Mouse (Mus musculus): ENCODE results near the gene Psip1. TPM values are rescaled to one million over a fixed set of nuclear protein-coding genes. Genes with fewer than 3 reads are reported as not detected.
"Not testable (repeated sequence)": the region's sequence is repeated elsewhere in the genome, so short reads cannot be mapped to it uniquely, and the experiment has no call there.

The Psip1 gene
- polyA plus RNA-seq, 1 experiment from 2014 or later: 469 TPM

DNA sequence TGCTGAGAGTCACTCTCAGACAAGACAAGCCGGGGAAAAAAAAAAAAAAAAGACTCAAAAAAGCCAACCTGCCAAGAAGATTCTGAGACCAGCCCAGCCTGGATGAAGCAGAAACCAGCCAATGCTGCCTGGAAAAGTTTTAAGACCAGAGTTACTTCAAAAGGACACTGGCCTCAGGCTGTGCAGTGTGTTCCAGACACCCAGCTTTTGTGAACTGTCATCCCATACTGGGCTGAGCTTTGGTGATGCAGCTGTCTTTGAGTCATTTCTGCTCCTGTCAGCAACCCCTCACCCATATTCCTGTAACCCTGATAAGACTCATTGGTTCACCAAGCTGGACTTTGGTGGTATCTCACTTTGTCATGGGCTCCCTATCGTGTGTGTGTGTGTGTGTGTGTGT lies 26.4 kb upstream of the Psip1 start:
- Histone ChIP-seq H3K4me3 (ENCODE audit: low read depth, low read length) (no peak overlapping the region), H3K27ac (ENCODE audit: low read depth, low read length) (no peak overlapping the region), H3K27me3 (ENCODE audit: control insufficient read depth, insufficient read depth, low read length) (no peaks in the 10 kb centered on the region), H3K4me2 (no peak overlapping the region), H3K4me1 (ENCODE audit: control insufficient read depth, insufficient read depth, low read length) (no peaks in the 10 kb centered on the region), H3K36me3 (ENCODE audit: control insufficient read depth, insufficient read depth, low read length) (no peaks in the 10 kb centered on the region), H3K9ac (ENCODE audit: low read length) (no peak overlapping the region), H3K9me3 (ENCODE audit: control insufficient read depth, low read length) (no peaks in the 10 kb centered on the region)
- ATAC-seq (ENCODE audit: low FRiP score) (no peak), DNase-seq (ENCODE audit: low spot score, missing footprints) (no peak)
- 73% methylated on average over 2 of the region's 2 CpGs for WGBS

DNA sequence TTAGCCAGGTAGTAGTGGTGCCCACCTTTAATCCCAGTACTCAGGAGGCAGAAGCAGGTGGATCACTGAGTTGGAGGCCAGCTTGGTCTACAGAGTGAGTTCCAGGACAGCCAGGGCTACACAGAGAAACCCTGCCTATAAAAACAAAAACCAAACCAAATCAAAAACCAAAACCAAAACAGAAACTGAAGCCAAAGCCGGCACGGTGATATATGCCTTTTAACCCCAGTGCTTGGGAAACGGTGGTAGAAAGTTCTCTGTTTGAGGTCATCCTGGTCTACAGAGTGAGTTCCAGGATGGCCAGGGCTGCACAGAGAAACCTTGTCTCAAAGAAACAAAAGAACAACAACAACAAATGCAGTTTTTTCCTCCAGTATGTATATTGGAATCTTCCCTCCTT lies 26.0 kb upstream of the Psip1 start:
- H3K27ac ChIP-seq (ENCODE audit: low read depth, low read length): no peak overlapping the region
- no peak overlapping the region for H3K9ac ChIP-seq (ENCODE audit: low read length)
- H3K36me3 ChIP-seq (ENCODE audit: control insufficient read depth, insufficient read depth, low read length): no peaks in the 10 kb centered on the region
- H3K4me1 ChIP-seq (ENCODE audit: control insufficient read depth, insufficient read depth, low read length): no peaks in the 10 kb centered on the region
- WGBS: 87% methylated on average over 3 of the region's 3 CpGs
- no peak for ATAC-seq (ENCODE audit: low FRiP score)
- no peak overlapping the region for H3K4me3 ChIP-seq (ENCODE audit: low read depth, low read length)
- no peak for DNase-seq (ENCODE audit: low spot score, missing footprints)
- no peak overlapping the region for H3K4me2 ChIP-seq
- no peaks in the 10 kb centered on the region for H3K27me3 ChIP-seq (ENCODE audit: control insufficient read depth, insufficient read depth, low read length)
- no peaks in the 10 kb centered on the region for H3K9me3 ChIP-seq (ENCODE audit: control insufficient read depth, low read length)

DNA sequence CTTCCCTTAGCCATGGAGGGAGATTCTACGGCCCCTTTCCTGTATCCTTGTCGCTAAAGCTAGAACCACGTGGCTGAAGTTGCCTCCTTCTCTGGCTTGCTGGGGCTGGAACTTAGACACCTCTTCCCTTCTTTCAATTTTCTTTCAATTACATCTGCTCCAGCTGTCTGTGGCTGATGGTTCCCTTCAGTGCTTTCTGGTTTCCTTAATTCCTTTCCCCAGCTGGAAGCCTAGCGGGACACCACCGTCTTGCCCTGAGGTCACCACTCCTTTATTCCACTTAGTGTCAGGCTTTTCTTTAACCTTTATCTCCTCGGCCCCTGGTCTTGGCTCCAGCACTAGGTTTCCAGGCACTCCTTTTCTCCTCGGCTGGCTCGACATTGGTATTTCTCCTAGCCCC lies 24.8 kb upstream of the Psip1 start:
- Histone ChIP-seq H3K4me2 (no peak overlapping the region), H3K4me3 (ENCODE audit: low read depth, low read length) (no peak overlapping the region), H3K9me3 (ENCODE audit: control insufficient read depth, low read length) (no peaks in the 10 kb centered on the region), H3K4me1 (ENCODE audit: control insufficient read depth, insufficient read depth, low read length) (no peaks in the 10 kb centered on the region), H3K9ac (ENCODE audit: low read length) (no peak overlapping the region), H3K27me3 (ENCODE audit: control insufficient read depth, insufficient read depth, low read length) (no peaks in the 10 kb centered on the region), H3K27ac (ENCODE audit: low read depth, low read length) (no peak overlapping the region), H3K36me3 (ENCODE audit: control insufficient read depth, insufficient read depth, low read length) (no peaks in the 10 kb centered on the region)
- ATAC-seq (ENCODE audit: low FRiP score) (no peak), DNase-seq (ENCODE audit: low spot score, missing footprints) (no peak)
- 25% methylated on average over 8 of the region's 8 CpGs for WGBS

DNA sequence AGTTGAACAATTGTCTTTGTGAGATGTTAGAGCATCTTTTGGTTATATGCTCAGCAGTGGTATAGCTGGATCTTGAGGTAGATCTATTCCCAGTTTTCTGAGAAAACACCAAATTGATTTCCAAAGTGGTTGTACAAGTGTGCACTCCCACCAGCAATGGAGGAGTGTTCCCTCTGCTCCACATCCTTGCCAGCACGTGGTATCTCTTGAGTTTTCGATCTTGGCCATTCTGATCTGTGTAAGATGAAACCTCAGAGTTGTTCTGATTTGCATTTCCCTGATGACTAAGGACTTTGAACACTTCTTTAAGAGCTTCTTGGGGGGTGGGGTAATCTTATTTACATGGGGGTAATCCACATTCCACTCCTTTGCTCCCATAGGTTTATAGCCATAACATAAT lies 23.3 kb upstream of the Psip1 start:
- H3K9me3 ChIP-seq (ENCODE audit: control insufficient read depth, low read length): no peaks in the 10 kb centered on the region
- H3K27me3 ChIP-seq (ENCODE audit: control insufficient read depth, insufficient read depth, low read length): no peaks in the 10 kb centered on the region
- no peak overlapping the region for H3K27ac ChIP-seq (ENCODE audit: low read depth, low read length)
- ATAC-seq (ENCODE audit: low FRiP score) (no peak), DNase-seq (ENCODE audit: low spot score, missing footprints) (no peak)
- H3K4me2 ChIP-seq: no peak overlapping the region
- no peaks in the 10 kb centered on the region for H3K36me3 ChIP-seq (ENCODE audit: control insufficient read depth, insufficient read depth, low read length)
- WGBS: 50% methylated on average over 2 of the region's 2 CpGs
- no peak overlapping the region for H3K9ac ChIP-seq (ENCODE audit: low read length)
- no peak overlapping the region for H3K4me3 ChIP-seq (ENCODE audit: low read depth, low read length)
- H3K4me1 ChIP-seq (ENCODE audit: control insufficient read depth, insufficient read depth, low read length): no peaks in the 10 kb centered on the region

DNA sequence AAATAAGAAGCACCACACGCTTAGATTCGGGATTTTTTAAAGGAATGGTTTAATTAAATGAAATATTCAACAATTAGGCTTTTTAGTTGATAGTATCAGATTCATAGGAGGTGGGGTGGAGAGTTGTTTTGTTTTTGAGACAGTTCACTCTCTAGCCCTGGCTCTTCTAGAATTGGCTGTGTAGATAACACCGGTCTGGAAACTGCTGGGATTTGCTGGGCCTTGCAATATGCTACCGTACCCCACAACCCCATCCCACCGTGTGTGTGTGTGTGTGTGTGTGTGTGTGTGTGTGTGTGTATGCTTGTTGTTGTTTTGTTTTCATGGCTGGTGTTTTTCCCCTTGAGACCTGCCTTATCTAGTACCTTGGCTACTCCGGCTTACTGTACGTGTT lies 14.8 kb upstream of the Psip1 start:
- Histone ChIP-seq H3K9ac (ENCODE audit: low read length) (no peak overlapping the region), H3K27me3 (ENCODE audit: control insufficient read depth, insufficient read depth, low read length) (no peaks in the 10 kb centered on the region), H3K27ac (ENCODE audit: low read depth, low read length) (no peak overlapping the region; the same call in 1 of the 2 replicates), H3K4me2 (peak overlapping the region; percentile 47), H3K4me1 (ENCODE audit: control insufficient read depth, insufficient read depth, low read length) (peaks cover 5% of the 10 kb centered on the region; the same call in 1 of the 2 replicates), H3K4me3 (ENCODE audit: low read depth, low read length) (no peak overlapping the region), H3K9me3 (ENCODE audit: control insufficient read depth, low read length) (no peaks in the 10 kb centered on the region), H3K36me3 (ENCODE audit: control insufficient read depth, insufficient read depth, low read length) (no peaks in the 10 kb centered on the region)
- 33% methylated on average over 7 of the region's 7 CpGs for WGBS
- ATAC-seq (ENCODE audit: low FRiP score) (peak; percentile 72), DNase-seq (ENCODE audit: low spot score, missing footprints) (no peak)

DNA sequence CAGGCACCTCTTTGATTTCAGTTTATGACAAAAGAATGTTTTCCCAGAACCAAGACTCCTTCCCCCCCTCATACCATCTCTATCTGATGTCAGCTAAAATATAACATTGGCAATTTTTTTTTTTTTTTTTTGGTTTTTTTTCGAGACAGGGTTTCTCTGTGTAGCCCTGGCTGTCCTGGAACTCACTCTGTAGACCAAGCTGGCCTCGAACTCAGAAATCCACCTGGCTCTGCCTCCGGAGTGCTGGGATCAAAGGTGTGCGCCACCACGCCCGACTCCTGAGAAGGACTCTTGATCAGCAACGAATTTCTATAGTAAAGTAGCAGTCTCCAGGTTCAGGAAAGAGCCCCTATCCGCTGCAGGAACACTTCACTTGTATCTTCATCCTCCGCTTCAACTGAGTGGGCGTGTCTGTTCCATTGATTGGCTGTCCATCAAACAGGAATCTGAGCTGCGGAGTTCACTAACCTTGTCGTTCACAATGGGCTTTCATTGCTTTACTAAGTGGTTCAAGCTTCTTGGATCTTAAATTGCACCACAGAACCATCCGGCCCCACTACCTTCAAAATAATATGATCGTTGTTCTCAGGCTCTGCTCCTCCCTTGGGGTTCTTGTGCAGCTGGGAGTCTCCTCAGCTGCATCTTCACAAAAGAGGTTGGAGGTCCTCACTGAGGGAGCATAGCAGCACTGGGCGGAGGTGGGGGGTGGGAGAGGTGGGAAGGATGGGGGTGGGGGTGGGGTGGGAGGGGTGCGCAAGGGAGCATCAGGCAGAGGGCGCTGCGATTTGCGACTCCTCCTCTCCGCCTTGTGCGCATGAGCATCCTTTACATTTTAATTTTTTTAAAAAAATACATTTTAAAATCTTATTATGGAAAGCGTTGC lies 14.1 kb upstream of the Psip1 start:
- Histone ChIP-seq H3K27ac (ENCODE audit: low read depth, low read length) (peak overlapping the region; percentile 63; the same call in 1 of the 2 replicates), H3K9me3 (ENCODE audit: control insufficient read depth, low read length) (no peaks in the 10 kb centered on the region), H3K27me3 (ENCODE audit: control insufficient read depth, insufficient read depth, low read length) (no peaks in the 10 kb centered on the region), H3K36me3 (ENCODE audit: control insufficient read depth, insufficient read depth, low read length) (no peaks in the 10 kb centered on the region), H3K9ac (ENCODE audit: low read length) (peak overlapping the region; percentile 54), H3K4me3 (ENCODE audit: low read depth, low read length) (peak overlapping the region; percentile 25), H3K4me1 (ENCODE audit: control insufficient read depth, insufficient read depth, low read length) (peaks cover 5% of the 10 kb centered on the region; the same call in 1 of the 2 replicates), H3K4me2 (peak overlapping the region; percentile 47)
- ATAC-seq (ENCODE audit: low FRiP score) (peak; percentile 93), DNase-seq (ENCODE audit: low spot score, missing footprints) (peak; percentile 96)
- 6% methylated on average over 22 of the region's 22 CpGs for WGBS

DNA sequence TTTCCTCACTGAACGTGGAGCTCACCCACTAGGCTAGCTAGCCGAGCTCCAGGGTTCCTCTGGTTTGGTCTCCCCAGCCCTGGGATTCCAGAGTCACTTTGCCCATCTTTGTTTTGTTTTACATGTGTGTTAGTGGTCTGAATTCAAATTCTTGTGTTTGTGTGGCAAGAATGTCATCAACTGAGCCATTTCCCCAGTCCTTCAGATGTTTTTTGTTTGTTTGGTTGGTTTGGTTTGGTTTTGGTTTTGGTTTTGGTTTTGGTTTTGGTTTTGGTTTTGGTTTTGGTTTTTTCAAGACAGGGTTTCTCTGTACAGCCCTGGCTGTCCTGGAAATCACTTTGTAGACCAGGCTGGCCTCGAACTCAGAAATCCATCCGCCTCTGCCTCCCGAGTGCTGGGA lies 10.8 kb upstream of the Psip1 start:
- DNase-seq (ENCODE audit: low spot score, missing footprints); H3K27ac ChIP-seq (ENCODE audit: low read depth, low read length); ATAC-seq (ENCODE audit: low FRiP score); H3K9ac ChIP-seq (ENCODE audit: low read length); H3K4me2 ChIP-seq; H3K9me3 ChIP-seq (ENCODE audit: control insufficient read depth, low read length); H3K36me3 ChIP-seq (ENCODE audit: control insufficient read depth, insufficient read depth, low read length); H3K4me1 ChIP-seq (ENCODE audit: control insufficient read depth, insufficient read depth, low read length); H3K27me3 ChIP-seq (ENCODE audit: control insufficient read depth, insufficient read depth, low read length); H3K4me3 ChIP-seq (ENCODE audit: low read depth, low read length): not testable (repeated sequence)
- WGBS: 92% methylated on average over 5 of the region's 5 CpGs

DNA sequence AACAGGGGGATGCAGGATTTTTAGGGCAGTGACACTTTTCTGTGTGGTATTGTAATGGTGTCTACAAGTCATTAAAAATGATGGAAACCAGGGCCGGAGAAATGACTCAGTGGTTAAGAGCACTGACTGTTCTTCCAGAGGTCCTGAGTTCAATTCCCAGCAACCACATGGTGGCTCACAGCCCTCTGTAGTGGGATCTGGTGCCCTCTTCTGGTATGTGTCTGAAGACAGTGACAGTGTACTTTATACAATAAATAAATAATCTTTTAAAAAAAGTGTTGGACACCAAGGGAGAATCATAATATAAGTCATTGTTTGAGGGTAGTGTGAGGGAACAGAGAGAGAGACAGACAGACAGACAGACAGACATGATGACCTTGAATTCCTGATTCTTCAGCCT lies 6.9 kb upstream of the Psip1 start:
- WGBS: 96% methylated on average over 1 of the region's 1 CpGs
- H3K4me3 ChIP-seq (ENCODE audit: low read depth, low read length): no peak overlapping the region
- ATAC-seq (ENCODE audit: low FRiP score): no peak

DNA sequence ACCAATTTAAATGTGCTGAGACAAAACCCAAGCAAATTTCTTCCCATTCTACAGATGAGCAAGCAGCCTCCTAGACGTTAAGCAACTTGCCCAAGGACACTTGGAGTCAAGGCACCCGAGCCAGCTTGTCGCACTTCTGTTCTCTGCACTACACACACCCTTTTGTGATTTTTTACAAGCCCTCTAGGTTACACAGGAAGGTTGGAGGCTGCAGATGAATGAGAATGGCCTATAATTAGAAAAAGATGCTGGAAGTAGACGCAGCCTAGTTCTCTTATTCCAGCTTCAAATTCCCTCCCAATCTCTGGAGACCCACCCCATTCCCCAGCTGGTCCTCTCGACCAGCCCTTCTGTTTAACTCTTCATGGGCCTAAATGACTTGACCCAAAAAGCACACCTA lies 2.9 kb upstream of the Psip1 start:
- H3K27me3 ChIP-seq (ENCODE audit: control insufficient read depth, insufficient read depth, low read length): no peaks in the 10 kb centered on the region
- H3K27ac ChIP-seq (ENCODE audit: low read depth, low read length): no peak overlapping the region
- H3K4me1 ChIP-seq (ENCODE audit: control insufficient read depth, insufficient read depth, low read length): peaks cover 14% of the 10 kb centered on the region
- H3K9me3 ChIP-seq (ENCODE audit: control insufficient read depth, low read length): no peaks in the 10 kb centered on the region
- ATAC-seq (ENCODE audit: low FRiP score) (no peak), DNase-seq (ENCODE audit: low spot score, missing footprints) (peak; percentile 45)
- no peaks in the 10 kb centered on the region; the same call in 1 of the 2 replicates for H3K36me3 ChIP-seq (ENCODE audit: control insufficient read depth, insufficient read depth, low read length)
- no peak overlapping the region for H3K4me3 ChIP-seq (ENCODE audit: low read depth, low read length)
- no peak overlapping the region for H3K9ac ChIP-seq (ENCODE audit: low read length)
- WGBS: 32% methylated on average over 5 of the region's 5 CpGs
- no peak overlapping the region for H3K4me2 ChIP-seq

More for the DNA sequence above, 6.9 kb upstream of the Psip1 start:
- Histone ChIP-seq H3K9ac (ENCODE audit: low read length) (no peak overlapping the region), H3K27me3 (ENCODE audit: control insufficient read depth, insufficient read depth, low read length) (no peaks in the 10 kb centered on the region), H3K9me3 (ENCODE audit: control insufficient read depth, low read length) (no peaks in the 10 kb centered on the region), H3K4me1 (ENCODE audit: control insufficient read depth, insufficient read depth, low read length) (peaks cover 3% of the 10 kb centered on the region; the same call in 1 of the 2 replicates), H3K36me3 (ENCODE audit: control insufficient read depth, insufficient read depth, low read length) (no peaks in the 10 kb centered on the region), H3K4me2 (no peak overlapping the region), H3K27ac (ENCODE audit: low read depth, low read length) (no peak overlapping the region)
- no peak for DNase-seq (ENCODE audit: low spot score, missing footprints)
